Mouse (Mus musculus): ENCODE results near the gene Lin7a.

- TF ChIP-seq CTCF (IDR thresholded peaks at IDR 0.05; ENCODE audit: low read depth, low read length) (no peak), POLR2A (IDR thresholded peaks at IDR 0.05; ENCODE audit: borderline replicate concordance, low read depth, low read length) (no peak)
Measured at GRCm38 (mm10) chr10:107271321-107272130, at the start of gene Lin7a.

Data from bone marrow macrophage, adult 2 months (primary cell).